Mouse (Mus musculus): Measurements from ENCODE around the gene Lrrn2.

DNA sequence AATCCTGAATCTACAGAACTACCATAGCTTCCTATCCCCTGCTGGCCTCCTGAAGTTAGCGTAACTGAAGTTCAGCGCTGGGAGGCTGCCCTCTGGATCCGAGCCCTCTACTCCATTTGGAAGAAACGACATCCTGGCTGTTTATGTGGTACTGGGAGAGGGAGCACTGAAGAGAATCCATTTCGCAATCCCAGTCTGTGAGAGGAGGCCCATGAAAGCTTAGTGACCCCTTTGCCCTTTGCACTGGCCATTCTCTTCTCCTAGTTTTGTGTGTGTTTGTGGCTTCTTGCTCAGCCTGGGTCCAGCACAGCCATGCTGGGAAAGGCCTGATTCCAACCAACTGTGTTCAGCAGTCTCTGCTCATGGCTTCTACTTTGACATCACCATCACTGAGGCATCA, 76.7 kb downstream of the Lrrn2 start:
- TF ChIP-seq POLR2A (IDR thresholded peaks at IDR 0.05; ENCODE audit: low read depth, low read length) (no peak), CTCF (IDR thresholded peaks at IDR 0.05; ENCODE audit: borderline replicate concordance, insufficient read depth, low read length) (no peak)
